Mouse (Mus musculus) limb, embryonic 14.5 days (tissue): ENCODE results near the gene Tmprss6. TPM values are rescaled to one million over a fixed set of nuclear protein-coding genes. Genes with fewer than 3 reads are reported as not detected.

ENCODE experiments used
- ATAC-seq: fragments of 200-750 bp; cut with Nextera tagmentation; 2 replicates; pipeline ENCODE4 v1.8.0; 2017; ENCODE audit warnings: low read depth, moderate number of reproducible peaks, moderate TSS enrichment; ENCODE audit not compliant: low FRiP score
- DNase-seq: peaks from one replicate; pipeline ENCODE4 v3.0.0-alpha.2; 2015; ENCODE audit warnings: low spot score
- H3K27ac ChIP-seq: fragments of 300-500 bp; sonication (generic); replicated peaks from 2 replicates; pipeline ENCODE4 v1.5.1; 2014; ENCODE audit warnings: low read depth, mild to moderate bottlenecking, low read length, moderate library complexity, mixed read lengths
- H3K27me3 ChIP-seq: fragments of 300-500 bp; sonication (generic); 2 replicates; pipeline ENCODE4 v1.6.1; 2014; ENCODE audit warnings: low read length, mixed read lengths; ENCODE audit not compliant: control insufficient read depth, insufficient read depth
- H3K36me3 ChIP-seq: fragments of 300-500 bp; sonication (generic); 2 replicates; pipeline ENCODE4 v1.6.1; 2014; ENCODE audit warnings: mild to moderate bottlenecking, low read length, moderate library complexity, mixed read lengths; ENCODE audit not compliant: control insufficient read depth, insufficient read depth
- H3K4me1 ChIP-seq: fragments of 300-500 bp; sonication (generic); 2 replicates; pipeline ENCODE4 v1.6.1; 2014; ENCODE audit warnings: antibody characterized with exemption, low read length, mixed read lengths; ENCODE audit not compliant: control insufficient read depth, insufficient read depth
- H3K4me2 ChIP-seq: fragments of 300-500 bp; sonication (generic); replicated peaks from 2 replicates; pipeline ENCODE4 v1.6.1; 2014; ENCODE audit warnings: low read depth, mild to moderate bottlenecking, low read length, moderate library complexity; ENCODE audit not compliant: severe bottlenecking
- H3K4me3 ChIP-seq: fragments of 300-500 bp; sonication (generic); replicated peaks from 2 replicates; pipeline ENCODE4 v1.5.1; 2014; ENCODE audit warnings: low read length
- H3K9ac ChIP-seq: fragments of 300-500 bp; sonication (generic); 2 replicates; pipeline ENCODE4 v1.6.1; 2014; ENCODE audit warnings: mild to moderate bottlenecking, low read depth, low read length, moderate library complexity; ENCODE audit not compliant: severe bottlenecking
- H3K9me3 ChIP-seq: fragments of 300-500 bp; sonication (generic); 2 replicates; pipeline ENCODE4 v1.6.1; 2016; ENCODE audit warnings: low read length; ENCODE audit not compliant: control insufficient read depth
- POLR2A ChIP-seq: fragments of 200-500 bp; IDR thresholded peaks from 2 replicates; pipeline ENCODE4 v1.8.0; 2012; ENCODE audit warnings: inconsistent platforms, mild to moderate bottlenecking, moderate library complexity, borderline replicate concordance; ENCODE audit not compliant: insufficient read depth, insufficient read length; ENCODE audit errors: extremely low read depth
- WGBS: fragments of 180-500 bp; shearing (Covaris S2); extraction: QIAGEN DNeasy Blood & Tissue Kit; methylation state at CpG from one replicate; pipeline ENCODE4 v1.1.7; 2014; 5-methylcytosine and 5-hydroxymethylcytosine counted together
- polyA plus RNA-seq, 2 experiments: library from polyadenylated mRNA; depleted of rRNA in 1 of 2; stranded (reverse) in 1 of 2; unstranded in 1 of 2; fragments of >200 nt; fragmentation: Nextera tagmentation in 1 of 2; extraction: Ambion mirVana in 1 of 2; gene quantifications; 2 replicates each; pipeline versions ENCODE4 v1.2.1 to v1.2.3; 2012 to 2014

The Tmprss6 gene
- polyA plus RNA-seq, 2 experiments = 0.05 to 0.58 TPM

DNA sequence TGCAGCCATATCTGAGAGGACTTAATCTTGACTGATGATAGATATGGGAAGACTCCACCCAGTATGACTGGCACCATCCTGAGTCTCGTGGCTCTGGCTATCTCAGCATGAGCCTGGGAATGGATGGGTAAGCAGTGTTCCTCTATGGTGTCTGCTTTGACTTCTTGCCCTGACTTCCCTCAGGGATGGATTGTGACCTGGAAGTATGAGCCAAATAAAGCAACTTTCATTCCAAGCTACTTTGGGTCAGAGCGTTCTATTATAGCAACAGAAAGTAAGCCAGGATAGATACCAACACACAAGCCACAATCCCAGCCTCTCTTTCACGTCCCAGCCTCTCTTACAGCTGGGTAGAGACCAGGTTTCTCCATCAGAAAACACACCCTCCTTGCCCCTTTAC, 37.1 kb upstream of the Tmprss6 start:
- ATAC-seq (no peak), DNase-seq (no peak)
- Histone ChIP-seq H3K27me3 (no peaks in the 10 kb centered on the region), H3K27ac (no peak overlapping the region), H3K4me1 (peaks cover 8% of the 10 kb centered on the region), H3K36me3 (no peaks in the 10 kb centered on the region), H3K4me3 (no peak overlapping the region), H3K4me2 (no peak overlapping the region), H3K9ac (no peak overlapping the region), H3K9me3 (no peaks in the 10 kb centered on the region)
- 68% methylated on average over 3 of the region's 3 CpGs for WGBS
- TF ChIP-seq POLR2A = no peak

DNA sequence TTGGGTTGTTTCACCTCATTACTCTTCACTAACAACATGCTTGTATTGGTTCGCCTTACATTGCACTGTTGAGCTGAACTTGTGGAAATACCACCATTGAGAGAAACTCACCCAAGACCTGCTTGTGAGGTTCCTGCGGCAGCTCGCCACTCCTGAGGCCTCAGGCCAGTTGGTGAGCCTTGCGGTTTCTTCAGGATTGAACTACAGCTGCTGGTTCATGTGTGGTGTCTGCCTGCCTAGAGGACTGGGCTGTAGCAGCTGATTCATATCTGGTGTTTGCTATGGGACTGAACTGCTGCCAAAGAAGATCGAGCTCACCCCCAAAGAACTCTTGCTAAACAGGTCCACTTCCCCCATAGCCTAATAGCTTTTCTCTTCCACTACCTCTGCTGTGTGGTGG, 36.4 kb upstream of the Tmprss6 start:
- H3K4me1 ChIP-seq = peaks cover 3% of the 10 kb centered on the region
- H3K9me3 ChIP-seq = no peaks in the 10 kb centered on the region
- H3K4me3 ChIP-seq = no peak overlapping the region
- 91% methylated on average over 5 of the region's 5 CpGs for WGBS
- H3K36me3 ChIP-seq = no peaks in the 10 kb centered on the region
- no peak for TF ChIP-seq POLR2A
- H3K4me2 ChIP-seq = no peak overlapping the region
- no peaks in the 10 kb centered on the region for H3K27me3 ChIP-seq
- H3K9ac ChIP-seq = no peak overlapping the region
- DNase-seq (no peak), ATAC-seq (no peak)
- H3K27ac ChIP-seq = no peak overlapping the region

DNA sequence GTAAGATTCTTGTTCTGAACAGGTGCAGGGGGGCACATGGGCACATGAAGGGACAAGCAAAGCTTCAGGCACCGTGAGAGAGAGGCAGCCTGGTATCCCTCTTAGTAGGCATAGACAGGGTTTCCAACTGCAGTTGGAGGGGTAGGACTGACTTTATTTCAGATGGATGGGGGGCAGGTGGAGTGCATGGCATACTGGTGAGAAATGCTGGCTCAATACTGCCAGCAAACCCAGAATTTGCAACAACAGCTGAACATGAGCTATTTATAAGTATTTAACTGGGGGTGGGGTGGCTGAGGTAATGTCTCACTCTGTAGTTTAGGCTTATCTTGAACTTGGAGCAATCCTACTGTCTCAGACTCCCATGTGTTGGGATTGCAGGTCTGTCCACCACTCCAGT, 35.6 kb upstream of the Tmprss6 start:
- Histone ChIP-seq H3K27ac (no peak overlapping the region), H3K4me1 (no peaks in the 10 kb centered on the region), H3K4me3 (no peak overlapping the region), H3K4me2 (no peak overlapping the region), H3K36me3 (no peaks in the 10 kb centered on the region), H3K9me3 (no peaks in the 10 kb centered on the region), H3K9ac (no peak overlapping the region), H3K27me3 (no peaks in the 10 kb centered on the region)
- ATAC-seq (no peak), DNase-seq (no peak)
- 83% methylated on average over 1 of the region's 1 CpGs for WGBS
- no peak for TF ChIP-seq POLR2A

DNA sequence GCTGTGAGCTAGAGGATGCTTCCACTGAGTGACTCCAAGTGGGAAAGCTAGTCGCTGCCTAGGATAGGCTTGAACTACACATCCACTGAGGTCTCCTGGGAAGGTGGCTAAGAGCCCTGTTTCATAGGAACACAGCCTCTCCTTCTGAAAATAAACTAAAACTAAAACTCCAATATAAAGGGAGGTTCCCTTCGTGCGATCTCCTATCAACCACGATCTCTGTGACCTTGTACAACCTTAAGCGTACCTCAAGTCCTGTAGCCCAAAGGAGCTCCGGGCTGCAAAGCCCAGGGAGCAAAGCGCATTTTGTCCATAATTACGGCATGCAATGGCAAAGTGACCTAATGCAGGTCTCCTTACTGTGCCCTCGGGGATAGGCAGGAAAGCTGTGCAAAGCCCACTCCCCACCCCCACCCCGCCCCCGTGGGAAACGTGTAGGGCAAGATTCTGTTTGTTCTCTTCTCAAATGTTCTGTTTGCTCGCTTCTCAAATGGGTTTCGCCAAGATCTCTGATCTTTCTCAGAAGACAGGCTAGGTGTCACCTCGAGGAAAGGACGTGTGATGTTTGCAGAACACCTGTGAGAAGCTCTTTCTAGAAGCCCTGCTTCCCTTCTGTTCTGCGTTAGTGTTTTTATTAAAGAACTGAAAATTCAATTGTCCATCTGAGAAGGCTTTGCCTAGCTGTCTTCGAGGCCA, 34.2 kb upstream of the Tmprss6 start:
- H3K4me1 ChIP-seq = no peaks in the 10 kb centered on the region
- H3K4me3 ChIP-seq = no peak overlapping the region
- no peak overlapping the region for H3K4me2 ChIP-seq
- no peak overlapping the region for H3K9ac ChIP-seq
- no peak for DNase-seq
- 64% methylated on average over 18 of the region's 18 CpGs for WGBS
- no peaks in the 10 kb centered on the region for H3K27me3 ChIP-seq
- no peaks in the 10 kb centered on the region for H3K9me3 ChIP-seq
- H3K36me3 ChIP-seq = no peaks in the 10 kb centered on the region
- ATAC-seq = no peak
- H3K27ac ChIP-seq = no peak overlapping the region
- no peak for TF ChIP-seq POLR2A

DNA sequence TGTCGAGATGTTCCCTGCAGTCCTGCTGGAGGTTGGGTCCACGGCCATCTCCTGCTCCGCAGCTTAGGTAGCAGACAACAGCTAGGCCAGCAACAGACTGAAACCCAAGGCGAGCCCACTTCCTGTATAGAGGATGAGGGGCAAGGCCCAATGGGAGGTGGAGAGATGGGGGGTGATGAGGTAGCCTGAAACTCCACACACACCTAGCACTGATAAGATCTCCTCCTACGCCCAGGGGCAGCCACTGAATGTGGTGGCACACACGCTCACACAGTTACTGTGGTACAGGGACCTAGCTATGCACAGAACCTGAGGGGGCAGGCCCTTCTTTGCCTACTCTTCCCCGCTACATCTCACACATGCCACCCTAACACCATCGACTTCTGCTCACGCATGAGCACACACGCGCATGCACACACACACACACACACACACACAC, 26.6 kb upstream of the Tmprss6 start, which contains the start of gene Il2rb:
Il2rb (minus strand) TSS at position 304 of the 439 bp plus-strand sequence.
- Histone ChIP-seq H3K9ac (no peak within 1 kb of the TSS), H3K27me3 (no peaks in the 10 kb centered on the region), H3K4me2 (no peak within 1 kb of the TSS), H3K27ac (no peak within 1 kb of the TSS), H3K36me3 (no peaks in the 10 kb centered on the region), H3K4me3 (no peak within 1 kb of the TSS), H3K9me3 (no peaks in the 10 kb centered on the region), H3K4me1 (peaks cover 3% of the 10 kb centered on the region; the same call in 1 of the 2 replicates)
- WGBS = 95% methylated on average over 10 of the region's 11 CpGs
- TF ChIP-seq POLR2A = no peak
- ATAC-seq = no peak
- no peak for DNase-seq
